ENCODE assay signal across 8 mouse cellular contexts in the genomic region with DNA sequence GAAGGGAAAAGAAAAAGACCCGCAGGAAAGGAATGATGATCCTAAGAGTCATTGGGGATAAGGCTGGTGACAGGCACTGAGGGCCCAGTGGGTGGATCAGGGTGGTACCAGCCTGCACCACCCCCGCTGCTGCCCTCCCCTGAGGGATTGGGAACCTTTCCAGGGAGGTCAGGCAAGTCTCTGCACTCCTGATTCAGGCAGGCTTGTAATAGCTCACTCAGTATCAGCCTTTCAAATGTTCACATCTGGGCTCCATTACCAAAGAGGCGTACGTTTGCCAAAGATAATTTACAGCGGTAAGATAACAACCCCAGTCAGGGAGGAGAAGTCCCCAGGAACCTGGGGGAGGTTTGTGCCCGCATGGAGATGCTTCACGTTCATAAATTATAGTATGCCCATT.
DNase-seq lines count a peak whose midpoint lies in the region; ATAC-seq and TF ChIP-seq lines count a peak whose summit lies in the region.

No protein-coding gene starts in this region.

- 27% methylated on average over 7 of the region's 7 CpGs for WGBS in intestine, embryonic 15.5 days
- 32% methylated on average over 7 of the region's 7 CpGs for WGBS in intestine, embryonic 16.5 days
- WGBS in liver, postnatal 0 days (ENCODE audit: insufficient replicate concordance) = 39% methylated on average over 7 of the region's 7 CpGs
- WGBS in midbrain, embryonic 11.5 days = 68% methylated on average over 7 of the region's 7 CpGs
- WGBS in kidney, embryonic 15.5 days = 30% methylated on average over 7 of the region's 7 CpGs

- no peak for TF ChIP-seq CTCF in liver, postnatal 0 days (IDR thresholded peaks at IDR 0.05; ENCODE audit: low read depth)

- no peak overlapping the region for H3K27ac ChIP-seq in intestine, embryonic 15.5 days
- no peak overlapping the region for H3K27ac ChIP-seq in intestine, embryonic 16.5 days (ENCODE audit: low read length)
- 0 out of 2 replicates have a peak overlapping the region, but pooled peaks have one; percentile 4 for H3K27ac ChIP-seq in liver, postnatal 0 days (ENCODE audit: low read depth)
- no peak overlapping the region for H3K27ac ChIP-seq in midbrain, embryonic 11.5 days (ENCODE audit: low read depth, low read length)
- no peak overlapping the region for H3K27ac ChIP-seq in kidney, embryonic 15.5 days

- H3K9ac ChIP-seq in intestine, embryonic 15.5 days = no peak overlapping the region
- H3K9ac ChIP-seq in intestine, embryonic 16.5 days (ENCODE audit: low read depth, low read length) = no peak overlapping the region
- H3K9ac ChIP-seq in liver, postnatal 0 days (replicated peaks) = no peak overlapping the region
- H3K9ac ChIP-seq in midbrain, embryonic 11.5 days (ENCODE audit: low read length) = no peak overlapping the region
- H3K9ac ChIP-seq in kidney, embryonic 15.5 days = no peak overlapping the region

- H3K36me3 ChIP-seq in intestine, embryonic 15.5 days = no peaks in the 10 kb centered on the region
- no peaks in the 10 kb centered on the region for H3K36me3 ChIP-seq in intestine, embryonic 16.5 days (ENCODE audit: control insufficient read depth, insufficient read depth, low read length)
- H3K36me3 ChIP-seq in liver, postnatal 0 days (replicated peaks; ENCODE audit: insufficient read depth, low read length) = no peaks in the 10 kb centered on the region
- no peaks in the 10 kb centered on the region for H3K36me3 ChIP-seq in midbrain, embryonic 11.5 days (ENCODE audit: control insufficient read depth, insufficient read depth, low read length)
- no peaks in the 10 kb centered on the region for H3K36me3 ChIP-seq in kidney, embryonic 15.5 days

- no peak overlapping the region for H3K4me2 ChIP-seq in intestine, embryonic 15.5 days (replicated peaks)
- H3K4me2 ChIP-seq in intestine, embryonic 16.5 days (ENCODE audit: low read depth, low read length) = no peak overlapping the region
- H3K4me2 ChIP-seq in liver, postnatal 0 days (ENCODE audit: low read depth, low read length) = no peak overlapping the region
- H3K4me2 ChIP-seq in midbrain, embryonic 11.5 days = no peak overlapping the region
- no peak overlapping the region for H3K4me2 ChIP-seq in kidney, embryonic 15.5 days

- H3K4me3 ChIP-seq in intestine, embryonic 15.5 days (replicated peaks) = no peak overlapping the region
- no peak overlapping the region for H3K4me3 ChIP-seq in intestine, embryonic 16.5 days (ENCODE audit: low read length)
- H3K4me3 ChIP-seq in liver, postnatal 0 days (ENCODE audit: low read depth, low read length) = no peak overlapping the region
- H3K4me3 ChIP-seq in midbrain, embryonic 11.5 days (ENCODE audit: low read depth, low read length) = no peak overlapping the region
- H3K4me3 ChIP-seq in kidney, embryonic 15.5 days (replicated peaks) = no peak overlapping the region

- H3K9me3 ChIP-seq in intestine, embryonic 15.5 days = no peaks in the 10 kb centered on the region
- H3K9me3 ChIP-seq in intestine, embryonic 16.5 days (ENCODE audit: control insufficient read depth, low read length) = no peaks in the 10 kb centered on the region
- no peaks in the 10 kb centered on the region for H3K9me3 ChIP-seq in liver, postnatal 0 days (ENCODE audit: low read length)
- H3K9me3 ChIP-seq in midbrain, embryonic 11.5 days (ENCODE audit: control insufficient read depth, low read length) = no peaks in the 10 kb centered on the region
- no peaks in the 10 kb centered on the region for H3K9me3 ChIP-seq in kidney, embryonic 15.5 days (replicated peaks)

- peak; percentile 37; the same call in 1 of the 2 replicates for ATAC-seq in intestine, embryonic 15.5 days
- ATAC-seq in intestine, embryonic 16.5 days = no peak
- ATAC-seq in liver, postnatal 0 days = peak; percentile 67
- ATAC-seq in megakaryocyte, adult 5-6 weeks (ENCODE audit: poor library complexity, severe bottlenecking) = no peak
- no peak for ATAC-seq in midbrain, embryonic 11.5 days (ENCODE audit: low FRiP score)
- ATAC-seq in kidney, embryonic 15.5 days (replicated peaks; ENCODE audit: low FRiP score) = no peak; the same call in 1 of the 2 replicates

- peaks cover 10% of the 10 kb centered on the region for H3K4me1 ChIP-seq in intestine, embryonic 15.5 days (replicated peaks)
- peaks cover 9% of the 10 kb centered on the region for H3K4me1 ChIP-seq in intestine, embryonic 16.5 days (ENCODE audit: control insufficient read depth, insufficient read depth, low read length)
- H3K4me1 ChIP-seq in liver, postnatal 0 days (ENCODE audit: insufficient read depth) = peaks cover 24% of the 10 kb centered on the region
- H3K4me1 ChIP-seq in midbrain, embryonic 11.5 days (ENCODE audit: control insufficient read depth, insufficient read depth, low read length) = no peaks in the 10 kb centered on the region
- H3K4me1 ChIP-seq in kidney, embryonic 15.5 days = peaks cover 31% of the 10 kb centered on the region

- TF ChIP-seq EP300 in liver, postnatal 0 days (IDR thresholded peaks at IDR 0.05; ENCODE audit: low read depth) = peak; percentile 88

- no peaks in the 10 kb centered on the region for H3K27me3 ChIP-seq in intestine, embryonic 15.5 days (replicated peaks)
- H3K27me3 ChIP-seq in intestine, embryonic 16.5 days (replicated peaks; ENCODE audit: control insufficient read depth, insufficient read depth, low read length) = no peaks in the 10 kb centered on the region
- H3K27me3 ChIP-seq in liver, postnatal 0 days (ENCODE audit: insufficient read depth, low read length) = no peaks in the 10 kb centered on the region
- H3K27me3 ChIP-seq in midbrain, embryonic 11.5 days (ENCODE audit: control insufficient read depth, insufficient read depth, low read length) = no peaks in the 10 kb centered on the region
- no peaks in the 10 kb centered on the region for H3K27me3 ChIP-seq in kidney, embryonic 15.5 days

- DNase-seq in c-Kit-positive CD71-positive TER-119-negative erythroid progenitor cells, embryonic 14.5 days (ENCODE audit: low read depth) = peak; percentile 46
- DNase-seq in heart, adult 9 months (ENCODE audit: low spot score in 2 of 2) = peak; percentile 29 to 32
- DNase-seq in liver, postnatal 0 days = peak; percentile 24
- DNase-seq in midbrain, embryonic 11.5 days (ENCODE audit: low spot score, missing footprints) = no peak

Comparison
In these comparisons a context has a peak if more than half of its experiments do, and no peak if none do; other contexts are left out.
1. ATAC-seq: peak in intestine, embryonic 15.5 days (single experiment) and liver, postnatal 0 days (single experiment); none in intestine, embryonic 16.5 days (single experiment), megakaryocyte, adult 5-6 weeks (single experiment), midbrain, embryonic 11.5 days (single experiment) and kidney, embryonic 15.5 days (single experiment).